Mouse (Mus musculus) MN1 (cell line): ENCODE measurements around the gene Cdca7l.
"Not testable (repeated sequence)": the region's sequence is repeated elsewhere in the genome, so short reads cannot be mapped to it uniquely, and the experiment has no call there.

Experiments used
- DNase-seq: peaks from one replicate; pipeline ENCODE4 v3.0.0-alpha.2; 2016; ENCODE audit warnings: low spot score

The Cdca7l gene

DNA sequence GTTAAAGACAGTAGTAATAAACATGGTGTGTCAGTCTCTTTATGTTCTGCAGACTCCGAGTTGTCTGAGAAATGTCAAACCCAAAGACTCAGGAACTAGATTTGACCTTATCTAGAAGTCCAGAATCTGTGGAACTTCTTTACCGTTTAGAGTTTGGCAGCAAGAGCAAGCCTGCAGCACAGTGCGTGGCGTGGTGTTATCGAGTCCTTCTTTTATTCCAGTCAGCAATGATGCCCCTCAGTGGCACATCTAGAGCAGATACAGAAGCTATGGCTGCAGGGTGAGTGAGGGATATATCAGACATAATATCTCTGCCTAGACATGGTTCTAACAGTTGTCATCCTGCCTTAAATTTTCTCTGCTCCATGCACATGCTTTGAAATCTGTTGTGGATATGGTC is 58.6 kb downstream of the Cdca7l start:
- no peak for DNase-seq

- DNase-seq, result no peak
These were observed 63.8 kb downstream of the Cdca7l start for GRCm38 (mm10) chr12:117867708-117868564.

DNA sequence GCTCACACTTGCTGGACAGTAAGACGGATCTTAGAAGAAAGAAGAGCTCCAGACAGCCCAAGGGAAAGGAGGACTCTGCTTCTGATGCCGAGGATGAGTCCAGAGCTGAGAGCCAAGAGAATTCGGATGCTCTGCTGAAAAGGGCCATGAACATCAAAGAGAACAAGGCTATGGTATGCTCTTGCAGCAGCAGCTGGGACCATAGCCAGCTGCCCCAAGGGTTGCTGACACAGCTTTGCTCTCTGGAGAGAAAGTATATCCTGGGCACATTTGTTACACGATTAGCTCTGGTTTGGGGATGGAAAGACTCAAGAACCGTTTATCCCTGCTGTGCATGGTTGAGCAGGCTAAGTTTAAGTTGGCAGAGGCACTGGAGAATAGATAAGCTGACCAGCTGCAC is 68.2 kb downstream of the Cdca7l start:
- DNase-seq, result no peak

DNA sequence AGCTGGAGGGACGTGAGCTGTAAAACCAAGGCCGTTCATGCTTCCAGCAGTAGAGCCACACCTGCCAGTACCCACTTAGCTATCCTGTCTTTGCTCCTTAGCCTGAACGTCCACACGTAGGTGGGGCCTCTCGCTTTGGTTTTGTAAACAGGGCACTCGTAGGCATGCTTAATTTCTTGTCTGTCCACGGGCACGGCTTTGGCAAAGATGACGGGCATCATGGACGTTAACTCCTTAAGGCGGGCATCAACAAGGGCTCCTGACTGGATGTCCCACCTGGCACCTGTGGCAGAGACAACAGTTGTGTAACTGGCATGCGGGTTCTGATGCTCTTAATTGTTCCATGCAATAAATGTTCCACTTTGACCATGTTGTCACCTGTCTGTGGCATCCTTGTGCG is 74.3 kb downstream of the Cdca7l start:
- no peak for DNase-seq

DNA sequence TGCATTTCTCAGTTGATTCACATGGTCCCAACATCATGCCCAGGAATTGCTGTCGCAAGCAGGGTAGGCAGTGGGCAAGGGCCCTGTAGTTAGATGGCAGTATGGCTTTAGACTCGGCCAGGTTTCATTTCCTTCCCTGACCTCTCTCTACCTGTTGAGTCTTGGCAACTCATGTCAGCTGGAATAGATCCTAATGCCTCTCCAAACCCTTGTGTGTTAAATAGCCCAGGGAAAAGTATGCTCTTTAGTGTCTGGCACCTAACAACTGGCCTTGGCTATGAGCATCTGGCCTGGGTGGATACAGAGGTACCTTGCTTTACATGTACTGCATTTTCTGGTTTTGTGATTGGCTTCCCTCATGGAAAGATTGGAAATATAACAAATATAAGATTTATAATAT is 80.5 kb downstream of the Cdca7l start:
- DNase-seq, result no peak

GRCm38 (mm10) chr12:117887422-117887821 is 83.3 kb downstream of the Cdca7l start:
- DNase-seq, result no peak

DNA sequence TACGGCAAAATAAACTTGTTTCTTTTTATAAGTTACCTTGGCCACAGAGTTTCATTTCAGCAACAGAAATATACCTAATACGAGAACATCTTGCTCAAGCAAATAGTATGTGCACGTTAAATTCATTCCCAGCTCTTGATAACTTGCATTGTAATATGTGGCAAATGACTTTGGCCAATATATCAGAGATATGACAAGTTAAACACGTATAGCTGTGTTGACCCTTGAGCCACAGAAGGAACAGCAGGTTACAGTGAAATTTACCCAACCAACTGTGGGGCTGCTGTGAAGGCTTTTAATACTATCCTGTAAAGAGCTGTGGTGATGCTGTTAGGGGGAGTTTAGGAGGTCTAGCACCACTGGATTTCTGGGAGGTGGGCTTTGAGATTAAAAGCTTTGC is 96.7 kb downstream of the Cdca7l start:
- not testable (repeated sequence) for DNase-seq

DNA sequence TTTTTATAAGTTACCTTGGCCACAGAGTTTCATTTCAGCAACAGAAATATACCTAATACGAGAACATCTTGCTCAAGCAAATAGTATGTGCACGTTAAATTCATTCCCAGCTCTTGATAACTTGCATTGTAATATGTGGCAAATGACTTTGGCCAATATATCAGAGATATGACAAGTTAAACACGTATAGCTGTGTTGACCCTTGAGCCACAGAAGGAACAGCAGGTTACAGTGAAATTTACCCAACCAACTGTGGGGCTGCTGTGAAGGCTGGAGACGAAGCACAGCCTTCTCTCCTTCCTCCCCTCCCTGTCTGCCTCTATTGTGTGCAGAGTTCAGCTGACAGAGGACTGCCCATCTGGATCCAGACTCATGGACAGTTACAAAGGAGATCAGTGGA is 97.3 kb downstream of the Cdca7l start:
- DNase-seq, result not testable (repeated sequence)

- no peak for DNase-seq
These were observed 99.6 kb downstream of the Cdca7l start for GRCm38 (mm10) chr12:117903671-117904070.

- DNase-seq, result not testable (repeated sequence)
These were observed 101.2 kb downstream of the Cdca7l start for GRCm38 (mm10) chr12:117905232-117905840.

DNA sequence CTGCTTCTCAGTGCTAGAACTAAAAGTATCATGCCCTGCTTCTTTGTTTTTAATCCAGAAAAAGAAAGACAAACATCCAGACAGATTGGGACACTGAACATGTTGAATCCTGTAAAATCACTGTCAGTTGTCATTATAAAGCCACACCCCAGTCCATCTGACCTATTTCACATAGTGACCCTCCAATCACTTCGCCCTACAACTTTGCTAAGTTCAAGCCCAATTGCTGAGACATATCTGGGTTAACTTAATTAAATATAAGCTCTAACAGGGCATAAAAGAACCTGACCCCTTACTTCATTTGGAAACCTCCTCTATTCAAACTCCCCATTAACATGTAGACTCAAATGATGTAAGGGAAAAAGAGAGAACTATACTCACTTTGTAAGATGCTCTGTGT is 107.3 kb downstream of the Cdca7l start:
- no peak for DNase-seq

GRCm38 (mm10) chr12:117914613-117915245 is 110.6 kb downstream of the Cdca7l start:
- DNase-seq, result no peak

- DNase-seq, result no peak
These were observed 111.9 kb downstream of the Cdca7l start for GRCm38 (mm10) chr12:117915826-117916588.
